Mouse (Mus musculus) midbrain, embryonic 15.5 days (tissue): ENCODE data around the gene Scrt2. TPM values are rescaled to one million over a fixed set of nuclear protein-coding genes. Genes with fewer than 3 reads are reported as not detected.
A peak's percentile ranks its signal among the peaks of the same experiment; 100 is the strongest.

Source experiments
- ATAC-seq: fragments of 200-750 bp; cut with Nextera tagmentation; replicated peaks from 2 replicates; pipeline ENCODE4 v1.8.0; 2017; ENCODE audit warnings: moderate TSS enrichment
- H3K27ac ChIP-seq: fragments of 300-500 bp; sonication (generic); 2 replicates; pipeline ENCODE4 v1.5.1; 2015; ENCODE audit warnings: mild to moderate bottlenecking, inconsistent platforms
- H3K27me3 ChIP-seq: fragments of 300-500 bp; sonication (generic); replicated peaks from 2 replicates; pipeline ENCODE4 v1.6.1; 2015; ENCODE audit warnings: inconsistent platforms
- H3K36me3 ChIP-seq: fragments of 300-500 bp; sonication (generic); replicated peaks from 2 replicates; pipeline ENCODE4 v1.6.1; 2015; ENCODE audit warnings: inconsistent platforms
- H3K4me1 ChIP-seq: fragments of 300-500 bp; sonication (generic); 2 replicates; pipeline ENCODE4 v1.6.1; 2015; ENCODE audit warnings: inconsistent platforms
- H3K4me2 ChIP-seq: fragments of 300-500 bp; sonication (generic); 2 replicates; pipeline ENCODE4 v1.6.1; 2015; ENCODE audit warnings: inconsistent platforms, mild to moderate bottlenecking, moderate library complexity
- H3K4me3 ChIP-seq: fragments of 300-500 bp; sonication (generic); 2 replicates; pipeline ENCODE4 v1.5.1; 2015; ENCODE audit warnings: mild to moderate bottlenecking, inconsistent platforms
- H3K9ac ChIP-seq: fragments of 300-500 bp; sonication (generic); 2 replicates; pipeline ENCODE4 v1.6.1; 2015; ENCODE audit warnings: mild to moderate bottlenecking, inconsistent platforms
- H3K9me3 ChIP-seq: fragments of 300-500 bp; sonication (generic); 2 replicates; pipeline ENCODE4 v1.6.1; 2016; ENCODE audit warnings: inconsistent platforms
- WGBS: fragments of 180-500 bp; shearing (Covaris S2); methylation state at CpG from one replicate; pipeline ENCODE4 v1.1.7; 2015; ENCODE audit warnings: mixed read lengths; 5-methylcytosine and 5-hydroxymethylcytosine counted together
- polyA plus RNA-seq: library from polyadenylated mRNA; unstranded; fragments of >200 nt; fragmentation: Nextera tagmentation; extraction: Ambion mirVana; gene quantifications from 2 replicates; pipeline ENCODE4 v1.2.1, GENCODE M21; 2015

Scrt2 gene
- polyA plus RNA-seq, 1 experiment from 2014 or later = 10.9 TPM

GRCm38 (mm10) chr2:152097916-152098315, 16.6 kb downstream of the Scrt2 start:
- no peak overlapping the region for H3K4me2 ChIP-seq
- H3K27ac ChIP-seq = no peak overlapping the region
- H3K4me3 ChIP-seq = no peak overlapping the region
- no peaks in the 10 kb centered on the region for H3K36me3 ChIP-seq
- 74% methylated on average over 11 of the region's 11 CpGs for WGBS
- H3K9me3 ChIP-seq = no peaks in the 10 kb centered on the region
- peaks cover 24% of the 10 kb centered on the region for H3K4me1 ChIP-seq
- no peak overlapping the region for H3K9ac ChIP-seq
- ATAC-seq = no peak
- peaks cover 7% of the 10 kb centered on the region; the same call in 1 of the 2 replicates for H3K27me3 ChIP-seq

GRCm38 (mm10) chr2:152099538-152099937, 18.2 kb downstream of the Scrt2 start:
- no peak overlapping the region for H3K4me2 ChIP-seq
- H3K9ac ChIP-seq = no peak overlapping the region
- no peaks in the 10 kb centered on the region for H3K9me3 ChIP-seq
- WGBS = 61% methylated on average over 3 of the region's 3 CpGs
- ATAC-seq = no peak
- H3K36me3 ChIP-seq = no peaks in the 10 kb centered on the region
- H3K4me1 ChIP-seq = peaks cover 13% of the 10 kb centered on the region
- no peaks in the 10 kb centered on the region; the same call in 1 of the 2 replicates for H3K27me3 ChIP-seq
- no peak overlapping the region for H3K4me3 ChIP-seq
- no peak overlapping the region for H3K27ac ChIP-seq

DNA sequence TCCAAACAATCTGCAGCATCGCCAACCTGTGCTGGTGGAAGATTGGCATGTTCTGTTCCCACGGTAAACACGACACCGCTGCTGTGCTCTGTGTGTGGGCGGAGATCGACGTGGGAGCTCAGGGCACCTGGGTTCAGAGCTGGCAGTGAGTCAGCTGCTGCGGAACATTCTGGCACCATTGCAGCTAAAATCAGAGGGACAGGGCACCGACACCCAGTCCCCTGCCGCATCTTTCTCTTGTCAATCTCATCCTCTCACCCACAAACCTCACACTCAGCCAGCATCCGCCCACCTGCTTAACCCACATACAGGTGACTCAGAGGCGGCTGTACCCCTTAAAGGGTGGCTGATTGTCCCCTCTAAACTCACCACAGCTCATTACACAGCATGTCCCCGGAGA, 20.4 kb downstream of the Scrt2 start:
- no peak overlapping the region for H3K27ac ChIP-seq

GRCm38 (mm10) chr2:152102369-152102768, 21.0 kb downstream of the Scrt2 start:
- 64% methylated on average over 6 of the region's 6 CpGs for WGBS
- ATAC-seq = no peak
- H3K27ac ChIP-seq = no peak overlapping the region
- no peak overlapping the region for H3K4me3 ChIP-seq
- no peaks in the 10 kb centered on the region for H3K36me3 ChIP-seq
- H3K4me1 ChIP-seq = peaks cover 22% of the 10 kb centered on the region
- H3K27me3 ChIP-seq = no peaks in the 10 kb centered on the region
- no peaks in the 10 kb centered on the region for H3K9me3 ChIP-seq
- H3K9ac ChIP-seq = no peak overlapping the region
- H3K4me2 ChIP-seq = no peak overlapping the region

More for the DNA sequence above, 20.4 kb downstream of the Scrt2 start:
- Histone ChIP-seq H3K4me3 (no peak overlapping the region), H3K27me3 (no peaks in the 10 kb centered on the region), H3K36me3 (no peaks in the 10 kb centered on the region), H3K4me2 (no peak overlapping the region), H3K4me1 (peaks cover 21% of the 10 kb centered on the region), H3K9me3 (no peaks in the 10 kb centered on the region), H3K9ac (no peak overlapping the region)
- 74% methylated on average over 13 of the region's 13 CpGs for WGBS
- no peak for ATAC-seq

GRCm38 (mm10) chr2:152104711-152105317, 23.5 kb downstream of the Scrt2 start:
- Histone ChIP-seq H3K27me3 (no peaks in the 10 kb centered on the region), H3K9ac (peak overlapping the region; percentile 77), H3K4me2 (peak overlapping the region; percentile 71), H3K27ac (peak overlapping the region; percentile 63; the same call in 1 of the 2 replicates), H3K9me3 (no peaks in the 10 kb centered on the region), H3K4me1 (peaks cover 18% of the 10 kb centered on the region), H3K36me3 (no peaks in the 10 kb centered on the region), H3K4me3 (peak overlapping the region; percentile 74)
- WGBS = 22% methylated on average over 17 of the region's 17 CpGs
- peak; percentile 38 for ATAC-seq

- Histone ChIP-seq H3K4me2 (peak within 1 kb of the TSS; percentile 71), H3K27me3 (no peaks in the 10 kb centered on the region), H3K4me3 (peak within 1 kb of the TSS; percentile 74), H3K36me3 (no peaks in the 10 kb centered on the region), H3K27ac (peak within 1 kb of the TSS; percentile 63; the same call in 1 of the 2 replicates), H3K9ac (peak within 1 kb of the TSS; percentile 77), H3K4me1 (peaks cover 18% of the 10 kb centered on the region), H3K9me3 (no peaks in the 10 kb centered on the region)
- ATAC-seq = peak; percentile 87
- 1% methylated on average over 78 of the region's 84 CpGs for WGBS
These were observed 24.2 kb downstream of the Scrt2 start, which contains the start of gene Srxn1 for GRCm38 (mm10) chr2:152105318-152106224. Gene Srxn1, plus strand, starts transcription at chr2:152105516.

GRCm38 (mm10) chr2:152106225-152106595, 24.9 kb downstream of the Scrt2 start:
- H3K4me1 ChIP-seq = peaks cover 18% of the 10 kb centered on the region
- ATAC-seq = no peak
- H3K4me3 ChIP-seq = peak overlapping the region; percentile 74
- WGBS = 93% methylated on average over 3 of the region's 3 CpGs
- no peaks in the 10 kb centered on the region for H3K27me3 ChIP-seq
- H3K9me3 ChIP-seq = no peaks in the 10 kb centered on the region
- H3K4me2 ChIP-seq = peak overlapping the region; percentile 71
- H3K36me3 ChIP-seq = no peaks in the 10 kb centered on the region
- no peak overlapping the region for H3K27ac ChIP-seq
- H3K9ac ChIP-seq = no peak overlapping the region

DNA sequence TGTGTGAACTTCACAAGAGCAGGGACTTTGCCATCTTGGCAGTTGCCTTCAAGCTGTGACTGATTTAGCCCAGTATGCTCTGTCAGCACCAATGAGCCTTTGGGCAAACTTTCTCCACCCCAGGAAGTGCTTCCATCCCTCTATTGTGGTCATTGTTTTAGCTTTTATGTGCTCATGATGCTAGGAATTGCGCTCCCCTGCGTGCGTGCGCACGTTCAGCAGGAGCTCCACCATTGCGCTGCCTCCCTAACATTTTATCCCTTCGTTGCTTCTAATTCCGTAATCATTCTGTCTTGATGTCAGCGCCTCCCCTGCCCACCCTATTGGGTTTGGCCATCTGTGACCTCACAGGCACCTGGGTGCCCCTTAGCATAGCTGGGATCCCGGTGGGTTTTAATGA, 25.3 kb downstream of the Scrt2 start:
- Histone ChIP-seq H3K4me3 (no peak overlapping the region), H3K9me3 (no peaks in the 10 kb centered on the region), H3K27ac (no peak overlapping the region), H3K36me3 (no peaks in the 10 kb centered on the region), H3K4me1 (peaks cover 18% of the 10 kb centered on the region), H3K4me2 (peak overlapping the region; percentile 71; the same call in 1 of the 2 replicates), H3K9ac (no peak overlapping the region), H3K27me3 (no peaks in the 10 kb centered on the region)
- WGBS = 96% methylated on average over 10 of the region's 10 CpGs
- no peak for ATAC-seq

- no peak overlapping the region for H3K27ac ChIP-seq
- H3K4me2 ChIP-seq = no peak overlapping the region
- H3K4me3 ChIP-seq = no peak overlapping the region
- peaks cover 18% of the 10 kb centered on the region for H3K4me1 ChIP-seq
- WGBS = 64% methylated on average over 7 of the region's 7 CpGs
- no peak for ATAC-seq
- no peaks in the 10 kb centered on the region for H3K36me3 ChIP-seq
- no peaks in the 10 kb centered on the region for H3K9me3 ChIP-seq
- H3K27me3 ChIP-seq = no peaks in the 10 kb centered on the region
- no peak overlapping the region for H3K9ac ChIP-seq
These were observed 27.4 kb downstream of the Scrt2 start for GRCm38 (mm10) chr2:152108702-152109101.

- H3K9ac ChIP-seq = no peak overlapping the region
- no peak overlapping the region for H3K27ac ChIP-seq
- H3K4me1 ChIP-seq = peaks cover 20% of the 10 kb centered on the region
- H3K4me2 ChIP-seq = no peak overlapping the region
- no peak overlapping the region for H3K4me3 ChIP-seq
- WGBS = 87% methylated on average over 5 of the region's 5 CpGs
- H3K27me3 ChIP-seq = no peaks in the 10 kb centered on the region
- no peaks in the 10 kb centered on the region for H3K9me3 ChIP-seq
- H3K36me3 ChIP-seq = no peaks in the 10 kb centered on the region
- no peak for ATAC-seq
These were observed 28.1 kb downstream of the Scrt2 start for GRCm38 (mm10) chr2:152109386-152109785.

GRCm38 (mm10) chr2:152111311-152111710, 30.0 kb downstream of the Scrt2 start:
- Histone ChIP-seq H3K4me2 (no peak overlapping the region), H3K27ac (no peak overlapping the region), H3K27me3 (no peaks in the 10 kb centered on the region), H3K9ac (no peak overlapping the region), H3K4me1 (peaks cover 16% of the 10 kb centered on the region), H3K9me3 (no peaks in the 10 kb centered on the region), H3K4me3 (no peak overlapping the region), H3K36me3 (no peaks in the 10 kb centered on the region)
- WGBS = 61% methylated on average over 2 of the region's 2 CpGs
- ATAC-seq = no peak

- no peak overlapping the region for H3K27ac ChIP-seq
- H3K27me3 ChIP-seq = no peaks in the 10 kb centered on the region
- no peak overlapping the region for H3K4me2 ChIP-seq
- peaks cover 11% of the 10 kb centered on the region for H3K4me1 ChIP-seq
- no peak overlapping the region for H3K9ac ChIP-seq
- no peaks in the 10 kb centered on the region for H3K9me3 ChIP-seq
- ATAC-seq = peak; percentile 81
- H3K4me3 ChIP-seq = no peak overlapping the region
- H3K36me3 ChIP-seq = no peaks in the 10 kb centered on the region
- WGBS = 7% methylated on average over 7 of the region's 7 CpGs
These were observed 30.6 kb downstream of the Scrt2 start for GRCm38 (mm10) chr2:152111920-152112319.
